Mouse (Mus musculus) ES-E14 (cell line): ENCODE measurements around the gene Zfp697.

Experiments used
- MAFK ChIP-seq: IDR thresholded peaks from 2 replicates; pipeline ENCODE4 v1.6.1; 2014; ENCODE audit warnings: mild to moderate bottlenecking, low read depth, low read length, inconsistent platforms; ENCODE audit not compliant: insufficient read depth
- ZC3H11A ChIP-seq: IDR thresholded peaks from 2 replicates; pipeline ENCODE4 v1.6.1; 2012; ENCODE audit warnings: low read depth, mild to moderate bottlenecking, inconsistent platforms, low read length, borderline replicate concordance

DNA sequence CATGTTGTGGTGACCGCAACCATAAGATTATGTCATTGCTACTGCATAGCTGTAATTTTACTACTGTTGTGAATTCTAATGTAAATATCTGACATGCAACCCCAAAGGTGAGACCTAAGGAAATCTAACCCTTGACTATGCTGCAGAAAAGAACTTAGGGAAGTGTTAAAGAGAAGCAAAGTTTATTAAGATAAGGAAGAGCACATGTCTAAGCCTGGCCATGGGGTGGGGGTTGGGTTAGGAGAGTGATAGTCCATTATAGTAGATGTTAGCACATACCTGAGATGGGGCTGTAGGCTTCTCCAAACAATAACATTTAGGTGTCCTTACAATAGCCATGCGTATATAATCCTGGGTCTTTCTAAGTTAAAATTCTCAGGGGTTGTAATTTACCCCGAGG lies 39.0 kb upstream of the Zfp697 start:
- no peak for TF ChIP-seq ZC3H11A
- no peak for TF ChIP-seq MAFK
